Mouse (Mus musculus): ENCODE data around the gene Osbpl8.

DNA sequence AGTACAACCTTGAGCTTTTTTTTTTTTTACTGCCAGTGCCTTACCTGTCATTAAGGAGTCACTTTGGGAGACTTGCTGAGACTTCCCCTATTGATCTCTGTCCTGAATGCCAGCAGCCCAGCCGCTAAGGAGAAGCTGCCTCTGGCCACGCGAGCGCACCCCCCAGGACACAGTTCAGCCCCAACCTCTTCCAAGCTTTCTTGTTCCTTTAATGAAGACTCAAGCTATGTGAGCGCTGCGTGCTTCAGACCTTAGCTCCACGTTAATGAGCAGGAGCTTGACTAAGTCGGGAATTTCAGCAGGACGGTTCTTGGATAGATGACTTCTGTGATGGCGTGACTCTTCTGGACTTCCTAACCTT, 171.8 kb downstream of the Osbpl8 start:
- TF ChIP-seq POLR2A (IDR thresholded peaks at IDR 0.05; ENCODE audit: borderline replicate concordance, low read depth, low read length) (no peak), CTCF (IDR thresholded peaks at IDR 0.05; ENCODE audit: low read depth, low read length) (no peak)
